ENCODE assay signal across 10 mouse cellular contexts in the genomic region with DNA sequence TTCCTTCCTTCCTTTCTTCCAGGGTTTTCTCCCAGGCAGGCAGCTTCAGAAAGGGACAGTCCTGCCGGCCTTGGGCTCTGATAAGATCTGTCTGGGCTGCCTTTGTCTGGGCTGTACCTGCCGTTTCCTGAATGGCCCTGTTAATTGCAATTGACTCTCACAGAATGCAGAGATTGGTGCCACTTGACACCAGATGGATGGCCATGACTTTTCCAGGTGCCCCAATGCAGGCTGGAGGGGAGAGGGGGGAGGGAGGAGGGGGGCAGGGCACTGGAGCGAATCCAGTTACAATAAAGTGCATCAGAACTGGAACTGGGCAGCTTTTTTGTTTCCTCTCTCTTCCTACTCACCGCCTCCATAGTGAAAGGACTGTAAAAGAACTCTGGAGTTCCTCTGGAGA.
DNase-seq lines count a peak whose midpoint lies in the region; ATAC-seq and TF ChIP-seq lines count a peak whose summit lies in the region.
"Had no signal": no experiment of that assay in that cellular context is flagged by ENCODE, and none has a peak within 500 bp of the region (broad histone marks: within the 10 kb centered on the region; RNA-seq: fewer than 3 reads in every experiment).

No protein-coding gene starts in this region.

- 0 out of 4 replicates have a peak overlapping the region, but pooled peaks of 1 of the 2 experiments have one; percentile 20 for H3K27ac ChIP-seq in heart, embryonic 14.5 days (replicated peaks in 1 of 2; ENCODE audit: control insufficient read depth in 1 of 2, insufficient read depth in 1 of 2, low read depth in 2 of 2, low read length in 2 of 2)
- no peak overlapping the region for H3K27ac ChIP-seq in intestine, postnatal 0 days (ENCODE audit: low read depth, low read length)
- H3K27ac ChIP-seq: hindbrain, embryonic 15.5 days had no signal

- ATAC-seq in heart, embryonic 14.5 days (ENCODE audit: insufficient number of reproducible peaks, insufficient read depth, low FRiP score, low read depth), result no peak
- peak; percentile 58 for ATAC-seq in intestine, postnatal 0 days

- H3K4me1 ChIP-seq in heart, embryonic 14.5 days (ENCODE audit: control insufficient read depth in 2 of 2, insufficient read depth in 2 of 2, low read length in 2 of 2), result peaks cover 28 to 34% of the 10 kb centered on the region in 2 experiments
- no peaks in the 10 kb centered on the region for H3K4me1 ChIP-seq in intestine, postnatal 0 days (replicated peaks; ENCODE audit: control insufficient read depth, insufficient read depth, low read length)

- no peak overlapping the region for H3K4me3 ChIP-seq in heart, embryonic 14.5 days (ENCODE audit: control insufficient read depth in 1 of 2, insufficient read depth in 1 of 2, low read depth in 1 of 2, low read length in 2 of 2)
- no peak overlapping the region for H3K4me3 ChIP-seq in intestine, postnatal 0 days (ENCODE audit: low read depth, low read length)
- H3K4me3 ChIP-seq: hindbrain, embryonic 15.5 days had no signal

- no peaks in the 10 kb centered on the region for H3K36me3 ChIP-seq in heart, embryonic 14.5 days (ENCODE audit: control insufficient read depth, insufficient read depth, low read length)
- H3K36me3 ChIP-seq in intestine, postnatal 0 days (ENCODE audit: control insufficient read depth, insufficient read depth), result no peaks in the 10 kb centered on the region
- H3K36me3 ChIP-seq: hindbrain, embryonic 15.5 days had no signal

- no peak for DNase-seq in heart, adult 18-20 months
- DNase-seq in WW6 (ENCODE audit: low read depth, low spot score), result peak; percentile 22
- DNase-seq in large intestine, adult 2 months (ENCODE audit: low read depth, low spot score), result peak; percentile 25
- DNase-seq in frontal cortex, postnatal 36 days (ENCODE audit: low spot score in 2 of 2), result no peak
- no peak for DNase-seq in gastrocnemius, adult 8-10 months (ENCODE audit: low spot score in 2 of 2)
- no peak for DNase-seq in adrenal gland, postnatal 10 days
- DNase-seq: gastrocnemius, postnatal 14 days had no signal

- no peaks in the 10 kb centered on the region for H3K27me3 ChIP-seq in heart, embryonic 14.5 days (ENCODE audit: control insufficient read depth, insufficient read depth, low read length)
- no peaks in the 10 kb centered on the region for H3K27me3 ChIP-seq in intestine, postnatal 0 days (replicated peaks; ENCODE audit: control insufficient read depth, insufficient read depth, low read length)
- H3K27me3 ChIP-seq: hindbrain, embryonic 15.5 days had no signal

- TF ChIP-seq CTCF in intestine, postnatal 0 days (IDR thresholded peaks at IDR 0.05; ENCODE audit: low read depth), result no peak

- no peak overlapping the region for H3K9ac ChIP-seq in heart, embryonic 14.5 days (ENCODE audit: low read length)
- H3K9ac ChIP-seq in intestine, postnatal 0 days (ENCODE audit: low read depth, low read length), result no peak overlapping the region
- H3K9ac ChIP-seq: hindbrain, embryonic 15.5 days had no signal

- H3K4me2 ChIP-seq in heart, embryonic 14.5 days (ENCODE audit: low read length), result peak overlapping the region; percentile 2; the same call in 1 of the 2 replicates
- H3K4me2 ChIP-seq in intestine, postnatal 0 days (replicated peaks; ENCODE audit: low read depth), result no peak overlapping the region
- H3K4me2 ChIP-seq: hindbrain, embryonic 15.5 days had no signal

- 30% methylated on average over 4 of the region's 4 CpGs for WGBS in heart, embryonic 14.5 days
- WGBS in intestine, postnatal 0 days, result 31% methylated on average over 4 of the region's 4 CpGs
- 26% methylated on average over 4 of the region's 4 CpGs for WGBS in large intestine, adult 2 months

- no peaks in the 10 kb centered on the region for H3K9me3 ChIP-seq in heart, embryonic 14.5 days (ENCODE audit: control insufficient read depth, low read length)
- H3K9me3 ChIP-seq in intestine, postnatal 0 days (ENCODE audit: control insufficient read depth), result no peaks in the 10 kb centered on the region
- H3K9me3 ChIP-seq: hindbrain, embryonic 15.5 days had no signal

Comparison
In these comparisons a context has a peak if more than half of its experiments do, and no peak if none do; other contexts are left out.
1. DNase-seq: peak in WW6 (single experiment) and large intestine, adult 2 months (single experiment); none in heart, adult 18-20 months (0 of 2), frontal cortex, postnatal 36 days (0 of 2), gastrocnemius, adult 8-10 months (0 of 2) and adrenal gland, postnatal 10 days (single experiment).